Mouse (Mus musculus): ENCODE results near the gene Bard1. TPM values are rescaled to one million over a fixed set of nuclear protein-coding genes. Genes with fewer than 3 reads are reported as not detected.
A peak's percentile ranks its signal among the peaks of the same experiment; 100 is the strongest.

The Bard1 gene
- polyA plus RNA-seq, 1 experiment from 2014 or later: 1.0 TPM

DNA sequence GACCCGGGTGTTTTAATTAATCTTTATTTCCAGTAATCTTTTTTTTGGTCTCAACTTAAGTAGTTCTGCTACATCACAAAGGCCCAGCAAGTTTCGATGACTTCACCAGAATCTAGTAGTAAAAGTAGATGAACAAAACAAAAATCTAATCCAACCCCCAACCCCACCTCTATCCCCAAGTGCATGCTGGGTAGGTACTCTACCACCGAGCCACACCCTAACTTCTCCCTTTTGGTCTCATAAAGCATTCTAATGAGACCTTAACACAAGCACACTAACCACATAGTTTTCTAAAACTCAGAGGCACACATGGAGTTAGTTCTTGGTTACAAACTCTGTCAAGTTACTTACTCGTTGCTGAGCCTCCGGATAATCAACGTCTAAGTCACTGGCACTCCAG, 3.2 kb upstream of the Bard1 start:
- no peak for DNase-seq (ENCODE audit: low spot score)
- no peak for ATAC-seq (replicated peaks; ENCODE audit: low FRiP score, low read depth)
- Histone ChIP-seq H3K36me3 (ENCODE audit: insufficient read depth, low read length) (no peaks in the 10 kb centered on the region), H3K27me3 (ENCODE audit: insufficient read depth, low read length) (no peaks in the 10 kb centered on the region), H3K9ac (ENCODE audit: low read depth, low read length) (no peak overlapping the region), H3K4me1 (replicated peaks; ENCODE audit: insufficient read depth, low read length) (no peaks in the 10 kb centered on the region), H3K4me2 (ENCODE audit: low read length) (no peak overlapping the region), H3K4me3 (replicated peaks; ENCODE audit: low read depth, low read length) (no peak overlapping the region), H3K27ac (no peak overlapping the region), H3K9me3 (replicated peaks; ENCODE audit: low read length) (no peaks in the 10 kb centered on the region)
- no peak for TF ChIP-seq CTCF (IDR thresholded peaks at IDR 0.05; ENCODE audit: low read depth)
- WGBS: 94% methylated on average over 6 of the region's 6 CpGs

DNA sequence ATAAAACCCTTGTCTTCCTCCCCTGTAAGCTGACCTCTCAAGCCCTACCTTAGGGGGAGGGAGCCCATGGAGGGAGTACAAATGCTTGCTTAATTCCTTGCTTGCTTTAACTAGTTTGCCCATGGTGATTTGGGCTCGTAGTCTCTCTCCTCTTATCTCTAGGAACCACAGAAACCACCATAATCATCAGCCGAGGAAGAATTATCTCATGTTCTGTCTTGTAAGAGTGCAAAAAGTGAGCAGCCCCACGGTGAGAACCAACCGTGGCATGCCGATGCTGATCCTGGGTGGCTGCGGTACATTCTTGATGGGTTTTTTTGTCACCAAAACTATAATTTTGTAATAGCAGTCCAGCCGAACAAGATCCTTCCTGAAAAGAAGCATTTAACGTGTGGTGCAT, 2.8 kb upstream of the Bard1 start:
- Histone ChIP-seq H3K36me3 (ENCODE audit: insufficient read depth, low read length) (no peaks in the 10 kb centered on the region), H3K9ac (ENCODE audit: low read depth, low read length) (no peak overlapping the region), H3K27ac (no peak overlapping the region), H3K4me1 (replicated peaks; ENCODE audit: insufficient read depth, low read length) (no peaks in the 10 kb centered on the region), H3K4me3 (replicated peaks; ENCODE audit: low read depth, low read length) (no peak overlapping the region), H3K4me2 (ENCODE audit: low read length) (no peak overlapping the region), H3K27me3 (ENCODE audit: insufficient read depth, low read length) (no peaks in the 10 kb centered on the region), H3K9me3 (replicated peaks; ENCODE audit: low read length) (no peaks in the 10 kb centered on the region)
- 95% methylated on average over 8 of the region's 8 CpGs for WGBS
- ATAC-seq (replicated peaks; ENCODE audit: low FRiP score, low read depth): no peak
- no peak for DNase-seq (ENCODE audit: low spot score)
- no peak for TF ChIP-seq CTCF (IDR thresholded peaks at IDR 0.05; ENCODE audit: low read depth)

DNA sequence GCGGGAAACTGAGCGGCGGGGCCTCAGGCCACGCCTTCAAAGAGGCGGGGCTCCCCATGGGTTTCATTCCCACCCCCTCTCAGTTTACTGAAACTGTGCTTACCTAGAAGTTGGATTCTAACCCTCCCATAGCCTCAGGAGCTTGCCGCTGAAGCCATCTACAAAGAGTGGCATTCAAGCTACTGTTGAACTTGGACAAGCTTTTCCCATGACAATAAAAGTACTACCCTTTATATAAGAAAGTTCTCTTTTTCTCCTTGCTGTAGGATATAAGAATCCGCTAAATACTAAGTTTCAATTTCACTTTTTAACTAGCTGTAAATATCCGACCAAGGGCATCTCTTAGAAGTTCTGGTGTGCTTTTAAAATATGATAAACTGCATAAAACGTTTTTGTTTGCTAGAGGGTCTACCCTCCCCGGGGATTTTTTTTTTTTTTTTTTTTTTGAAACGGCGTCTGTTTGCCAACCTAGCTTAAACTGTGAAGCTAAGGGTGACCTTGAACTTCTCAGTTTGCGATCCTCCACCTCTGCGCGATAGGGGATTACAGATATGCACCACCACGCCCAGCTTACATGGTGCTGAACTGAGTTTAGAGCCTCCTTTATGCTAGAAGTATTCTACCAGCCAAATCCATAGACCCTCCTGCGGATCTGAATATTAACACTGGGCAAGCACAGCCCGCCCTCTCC, 373 bp upstream of the Bard1 start:
- Histone ChIP-seq H3K36me3 (ENCODE audit: insufficient read depth, low read length) (no peaks in the 10 kb centered on the region), H3K4me2 (ENCODE audit: low read length) (peak overlapping the region; percentile 87), H3K4me1 (replicated peaks; ENCODE audit: insufficient read depth, low read length) (no peaks in the 10 kb centered on the region), H3K27ac (peak overlapping the region; percentile 67), H3K4me3 (replicated peaks; ENCODE audit: low read depth, low read length) (peak overlapping the region; percentile 87), H3K9ac (ENCODE audit: low read depth, low read length) (0 out of 2 replicates have a peak overlapping the region, but pooled peaks have one; percentile 19), H3K27me3 (ENCODE audit: insufficient read depth, low read length) (no peaks in the 10 kb centered on the region), H3K9me3 (replicated peaks; ENCODE audit: low read length) (no peaks in the 10 kb centered on the region)
- 27% methylated on average over 18 of the region's 18 CpGs for WGBS
- TF ChIP-seq CTCF (IDR thresholded peaks at IDR 0.05; ENCODE audit: low read depth): no peak
- ATAC-seq (replicated peaks; ENCODE audit: low FRiP score, low read depth) (no peak), DNase-seq (ENCODE audit: low spot score) (peak; percentile 1)

DNA sequence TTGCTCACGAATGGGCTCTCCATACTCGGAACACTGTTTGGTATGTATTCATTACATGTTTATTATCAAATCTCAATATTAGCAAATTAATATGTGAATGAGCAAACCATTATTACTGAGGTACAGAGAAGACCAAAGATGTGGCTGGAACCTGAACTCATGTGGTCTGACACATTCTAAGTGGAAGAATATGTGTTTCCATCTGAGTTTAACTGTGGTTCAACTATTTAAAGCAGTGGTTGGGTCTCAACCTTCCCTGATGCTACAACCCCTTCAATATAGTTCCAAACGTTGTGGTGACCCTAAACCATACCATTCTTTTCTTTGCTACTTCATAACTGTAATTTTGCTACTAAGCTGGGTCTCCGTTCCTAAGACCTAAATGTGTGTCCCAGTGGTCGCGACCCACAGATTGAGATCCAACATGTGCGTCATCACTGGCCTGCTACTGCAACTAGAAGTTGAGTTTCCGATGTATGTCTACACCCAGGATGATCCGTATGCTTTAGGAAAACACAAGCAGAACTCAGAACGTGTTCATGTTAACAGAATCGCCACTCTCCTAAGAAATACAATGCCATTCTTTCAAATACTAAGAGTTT, 1.5 kb downstream of the Bard1 start:
- TF ChIP-seq CTCF (IDR thresholded peaks at IDR 0.05; ENCODE audit: low read depth): no peak
- 55% methylated on average over 11 of the region's 11 CpGs for WGBS
- Histone ChIP-seq H3K27me3 (ENCODE audit: insufficient read depth, low read length) (no peaks in the 10 kb centered on the region), H3K36me3 (ENCODE audit: insufficient read depth, low read length) (no peaks in the 10 kb centered on the region), H3K9ac (ENCODE audit: low read depth, low read length) (no peak overlapping the region), H3K27ac (no peak overlapping the region), H3K4me1 (replicated peaks; ENCODE audit: insufficient read depth, low read length) (no peaks in the 10 kb centered on the region), H3K4me3 (replicated peaks; ENCODE audit: low read depth, low read length) (no peak overlapping the region), H3K9me3 (replicated peaks; ENCODE audit: low read length) (no peaks in the 10 kb centered on the region), H3K4me2 (ENCODE audit: low read length) (peak overlapping the region; percentile 87; the same call in 1 of the 2 replicates)
- DNase-seq (ENCODE audit: low spot score) (peak; percentile 9), ATAC-seq (replicated peaks; ENCODE audit: low FRiP score, low read depth) (no peak)

DNA sequence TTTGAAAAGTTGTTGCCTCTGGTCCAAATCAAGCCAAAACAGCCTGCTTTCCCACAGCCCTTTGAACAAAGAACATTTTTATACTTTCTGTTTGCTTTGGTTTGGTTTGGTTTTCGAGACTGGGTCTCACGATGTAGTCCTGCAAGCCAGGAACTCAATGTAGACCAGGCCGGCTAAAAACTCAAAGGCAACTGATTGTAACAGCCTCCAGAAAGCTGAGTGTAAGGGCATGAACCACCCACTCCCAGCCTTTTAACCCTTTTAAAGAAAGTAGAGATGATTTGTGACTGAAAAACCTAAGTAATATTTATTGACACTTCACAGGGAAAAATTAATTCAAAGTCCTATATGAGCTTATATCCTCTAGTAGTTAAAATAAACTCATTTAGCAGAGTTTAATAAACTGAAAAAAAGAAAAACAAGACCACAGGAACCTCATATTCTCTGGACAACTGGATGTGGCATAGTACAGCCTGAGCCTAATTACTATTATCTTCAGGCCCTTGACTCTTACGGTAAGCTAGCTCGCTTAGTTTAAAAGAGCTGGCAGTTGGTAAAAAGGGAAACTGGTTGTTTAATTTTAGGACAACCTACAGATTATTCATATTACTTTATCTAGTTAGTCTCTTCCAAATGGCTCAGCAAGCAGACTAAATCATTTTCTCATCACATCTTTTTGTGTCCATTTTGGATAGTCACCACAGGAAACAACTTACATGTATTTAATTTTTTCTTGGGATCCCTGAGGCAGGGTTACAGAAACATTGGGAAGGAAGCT, 2.2 kb downstream of the Bard1 start:
- Histone ChIP-seq H3K4me3 (replicated peaks; ENCODE audit: low read depth, low read length) (no peak overlapping the region), H3K27ac (no peak overlapping the region; the same call in 1 of the 2 replicates), H3K4me1 (replicated peaks; ENCODE audit: insufficient read depth, low read length) (no peaks in the 10 kb centered on the region)

DNA sequence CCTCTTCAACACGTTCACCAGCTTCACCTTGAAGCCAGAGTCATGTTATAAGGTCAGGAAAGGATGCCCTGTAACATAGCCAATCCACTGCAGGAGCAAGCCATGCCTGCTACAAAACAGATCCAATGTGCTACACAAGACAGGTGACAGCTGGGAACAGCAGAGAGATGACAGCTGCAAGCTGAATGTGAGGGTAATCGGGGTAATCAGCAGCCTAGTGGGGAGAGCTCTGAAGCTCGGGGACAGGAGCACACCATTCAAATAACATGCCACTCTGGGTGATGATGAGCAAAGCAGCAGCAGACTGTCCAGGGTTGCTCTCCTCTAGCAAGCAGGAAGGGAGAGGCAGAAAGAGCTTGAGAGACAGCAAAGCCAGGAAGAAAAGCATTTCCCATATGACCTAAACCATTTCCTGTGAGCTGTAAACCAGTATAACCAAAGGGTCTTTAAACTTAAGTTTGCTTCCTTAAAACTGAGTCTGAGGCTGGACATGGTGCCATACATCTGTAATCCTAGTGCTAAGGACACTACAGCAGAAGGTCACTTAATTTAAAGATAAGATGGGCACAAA, 2.9 kb downstream of the Bard1 start:
- no peak for TF ChIP-seq CTCF (IDR thresholded peaks at IDR 0.05; ENCODE audit: low read depth)
- Histone ChIP-seq H3K9me3 (replicated peaks; ENCODE audit: low read length) (no peaks in the 10 kb centered on the region), H3K36me3 (ENCODE audit: insufficient read depth, low read length) (no peaks in the 10 kb centered on the region), H3K4me3 (replicated peaks; ENCODE audit: low read depth, low read length) (no peak overlapping the region), H3K4me1 (replicated peaks; ENCODE audit: insufficient read depth, low read length) (no peaks in the 10 kb centered on the region), H3K4me2 (ENCODE audit: low read length) (peak overlapping the region; percentile 16; the same call in 1 of the 2 replicates), H3K27me3 (ENCODE audit: insufficient read depth, low read length) (no peaks in the 10 kb centered on the region), H3K9ac (ENCODE audit: low read depth, low read length) (0 out of 2 replicates have a peak overlapping the region, but pooled peaks have one; percentile 23), H3K27ac (no peak overlapping the region; the same call in 1 of the 2 replicates)
- WGBS: 22% methylated on average over 3 of the region's 3 CpGs
- DNase-seq (ENCODE audit: low spot score) (peak; percentile 25), ATAC-seq (replicated peaks; ENCODE audit: low FRiP score, low read depth) (no peak)

More for the DNA sequence above, 2.2 kb downstream of the Bard1 start:
- no peaks in the 10 kb centered on the region for H3K27me3 ChIP-seq (ENCODE audit: insufficient read depth, low read length)
- no peaks in the 10 kb centered on the region for H3K36me3 ChIP-seq (ENCODE audit: insufficient read depth, low read length)
- H3K9ac ChIP-seq (ENCODE audit: low read depth, low read length): no peak overlapping the region
- no peak for TF ChIP-seq CTCF (IDR thresholded peaks at IDR 0.05; ENCODE audit: low read depth)
- ATAC-seq (replicated peaks; ENCODE audit: low FRiP score, low read depth) (no peak), DNase-seq (ENCODE audit: low spot score) (no peak)
- no peaks in the 10 kb centered on the region for H3K9me3 ChIP-seq (replicated peaks; ENCODE audit: low read length)
- peak overlapping the region; percentile 16; the same call in 1 of the 2 replicates for H3K4me2 ChIP-seq (ENCODE audit: low read length)
- WGBS: 68% methylated on average over 5 of the region's 5 CpGs
